Mouse (Mus musculus): Measurements from ENCODE around the gene Shisa8. TPM values are rescaled to one million over a fixed set of nuclear protein-coding genes. Genes with fewer than 3 reads are reported as not detected.

The Shisa8 gene
- polyA plus RNA-seq, 1 experiment from 2014 or later, result 0.55 TPM

DNA sequence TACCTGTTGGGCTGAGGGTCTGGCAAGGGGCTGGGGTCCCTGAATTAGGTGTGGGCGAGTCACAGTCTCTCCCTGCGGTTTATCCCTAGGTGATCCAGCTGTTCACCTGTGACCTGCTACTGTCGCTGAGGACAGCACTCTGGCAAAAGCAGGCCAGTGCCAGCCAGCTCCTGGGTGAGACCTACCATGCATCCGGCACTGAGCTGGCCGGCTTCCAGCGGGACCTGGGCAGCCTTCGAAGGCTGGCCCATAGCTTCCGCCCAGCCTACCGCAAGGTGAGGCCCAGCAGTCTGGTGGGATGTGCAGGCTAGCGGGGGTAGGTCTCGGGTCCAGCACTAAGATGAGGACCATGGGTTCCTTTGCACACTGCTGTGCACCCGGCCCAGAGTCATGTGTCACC is 13.1 kb downstream of the Shisa8 start:
- H3K9ac ChIP-seq (ENCODE audit: low read length), result no peak overlapping the region
- no peak overlapping the region for H3K4me2 ChIP-seq (ENCODE audit: low read depth, low read length)
- no peak overlapping the region for H3K27ac ChIP-seq (ENCODE audit: low read length)
- ATAC-seq (ENCODE audit: low read depth), result no peak
- H3K36me3 ChIP-seq (ENCODE audit: control insufficient read depth, insufficient read depth, low read length), result peaks cover 59% of the 10 kb centered on the region
- 88% methylated on average over 12 of the region's 12 CpGs for WGBS
- no peaks in the 10 kb centered on the region for H3K4me1 ChIP-seq (replicated peaks; ENCODE audit: control insufficient read depth, insufficient read depth, low read length)
- no peaks in the 10 kb centered on the region for H3K27me3 ChIP-seq (ENCODE audit: control insufficient read depth, insufficient read depth, low read depth, low read length)
- H3K9me3 ChIP-seq (ENCODE audit: control insufficient read depth, low read length), result no peaks in the 10 kb centered on the region
- no peak overlapping the region for H3K4me3 ChIP-seq (ENCODE audit: low read length)

DNA sequence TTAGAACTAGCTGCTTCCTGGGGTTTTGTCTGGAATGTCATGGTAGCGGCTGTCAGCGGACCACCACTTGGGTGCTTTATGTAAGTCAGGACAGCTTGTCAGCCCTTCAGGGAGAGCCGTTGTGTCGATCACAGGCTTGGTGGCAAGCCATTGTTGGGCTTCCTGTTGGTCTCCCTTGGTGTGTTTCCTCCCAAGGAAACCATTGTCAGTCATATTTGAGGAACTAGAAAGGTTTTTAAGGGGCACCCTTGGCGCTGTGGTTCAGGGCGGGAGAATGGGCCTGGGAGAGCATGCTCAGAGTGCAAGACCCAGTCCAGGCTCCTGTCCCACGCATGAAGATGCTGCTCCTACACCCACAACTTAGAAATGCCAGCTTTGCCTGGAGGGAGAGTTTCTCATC is 14.3 kb downstream of the Shisa8 start:
- ATAC-seq (ENCODE audit: low read depth), result no peak
- no peak overlapping the region for H3K27ac ChIP-seq (ENCODE audit: low read length)
- no peaks in the 10 kb centered on the region for H3K27me3 ChIP-seq (ENCODE audit: control insufficient read depth, insufficient read depth, low read depth, low read length)
- no peak overlapping the region for H3K4me3 ChIP-seq (ENCODE audit: low read length)
- no peak overlapping the region for H3K9ac ChIP-seq (ENCODE audit: low read length)
- H3K9me3 ChIP-seq (ENCODE audit: control insufficient read depth, low read length), result no peaks in the 10 kb centered on the region
- 84% methylated on average over 7 of the region's 7 CpGs for WGBS
- H3K4me2 ChIP-seq (ENCODE audit: low read depth, low read length), result no peak overlapping the region
- no peaks in the 10 kb centered on the region for H3K4me1 ChIP-seq (replicated peaks; ENCODE audit: control insufficient read depth, insufficient read depth, low read length)
- H3K36me3 ChIP-seq (ENCODE audit: control insufficient read depth, insufficient read depth, low read length), result peaks cover 58% of the 10 kb centered on the region

DNA sequence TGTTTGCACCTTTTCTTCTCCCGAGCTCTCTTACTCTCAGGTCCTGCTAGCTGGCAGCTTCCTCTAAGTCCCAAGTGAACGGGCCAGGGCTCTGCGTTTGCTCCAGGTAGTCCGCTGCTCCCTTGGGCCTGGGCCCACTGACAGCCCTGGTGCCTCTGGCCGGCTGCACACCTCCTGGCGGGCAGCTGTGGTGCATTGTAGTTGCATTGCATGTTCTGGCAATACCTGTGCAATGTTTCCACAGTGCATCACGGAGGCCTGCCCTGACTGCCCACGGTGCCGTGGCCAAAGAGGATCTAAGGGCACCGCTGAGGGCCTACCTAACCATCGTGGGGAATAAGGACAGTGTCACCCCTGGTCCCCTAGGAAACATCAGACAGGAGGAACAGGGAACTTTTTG is 14.7 kb downstream of the Shisa8 start:
- H3K4me2 ChIP-seq (ENCODE audit: low read depth, low read length), result no peak overlapping the region
- H3K36me3 ChIP-seq (ENCODE audit: control insufficient read depth, insufficient read depth, low read length), result peaks cover 58% of the 10 kb centered on the region
- no peak for ATAC-seq (ENCODE audit: low read depth)
- H3K9me3 ChIP-seq (ENCODE audit: control insufficient read depth, low read length), result no peaks in the 10 kb centered on the region
- H3K9ac ChIP-seq (ENCODE audit: low read length), result no peak overlapping the region
- H3K27ac ChIP-seq (ENCODE audit: low read length), result no peak overlapping the region
- WGBS, result 90% methylated on average over 11 of the region's 11 CpGs
- no peaks in the 10 kb centered on the region for H3K27me3 ChIP-seq (ENCODE audit: control insufficient read depth, insufficient read depth, low read depth, low read length)
- H3K4me1 ChIP-seq (replicated peaks; ENCODE audit: control insufficient read depth, insufficient read depth, low read length), result no peaks in the 10 kb centered on the region
- H3K4me3 ChIP-seq (ENCODE audit: low read length), result no peak overlapping the region

DNA sequence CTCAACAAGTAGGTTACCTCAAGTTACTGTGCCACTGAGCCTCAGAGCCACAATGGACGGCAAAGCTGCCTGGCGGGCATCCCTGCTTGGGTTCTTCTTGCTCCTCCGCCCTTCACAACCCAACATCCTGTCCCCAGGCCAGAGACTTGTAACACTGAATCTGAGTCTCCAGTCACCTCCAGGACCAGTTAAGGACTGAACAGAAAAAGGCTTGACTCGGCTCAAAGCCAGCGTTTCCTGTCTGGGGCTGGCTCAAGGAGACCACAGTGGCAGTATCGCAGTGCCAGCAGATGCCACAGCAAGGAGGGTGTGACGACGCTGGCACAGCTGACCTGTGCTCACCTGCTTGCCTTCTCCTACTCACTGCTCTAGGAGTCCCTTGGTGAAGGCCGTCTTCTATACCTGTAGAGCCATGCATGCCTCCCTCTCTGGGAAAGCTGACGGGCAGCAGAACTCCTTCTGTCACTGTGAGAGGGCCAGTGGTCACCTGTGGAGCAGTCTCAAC is 15.3 kb downstream of the Shisa8 start:
- ATAC-seq (ENCODE audit: low read depth), result no peak
- H3K27ac ChIP-seq (ENCODE audit: low read length), result no peak overlapping the region
- H3K9ac ChIP-seq (ENCODE audit: low read length), result no peak overlapping the region
- peaks cover 61% of the 10 kb centered on the region for H3K36me3 ChIP-seq (ENCODE audit: control insufficient read depth, insufficient read depth, low read length)
- no peaks in the 10 kb centered on the region for H3K9me3 ChIP-seq (ENCODE audit: control insufficient read depth, low read length)
- H3K4me3 ChIP-seq (ENCODE audit: low read length), result no peak overlapping the region
- 90% methylated on average over 10 of the region's 10 CpGs for WGBS
- no peaks in the 10 kb centered on the region for H3K4me1 ChIP-seq (replicated peaks; ENCODE audit: control insufficient read depth, insufficient read depth, low read length)
- H3K4me2 ChIP-seq (ENCODE audit: low read depth, low read length), result no peak overlapping the region
- H3K27me3 ChIP-seq (ENCODE audit: control insufficient read depth, insufficient read depth, low read depth, low read length), result no peaks in the 10 kb centered on the region

DNA sequence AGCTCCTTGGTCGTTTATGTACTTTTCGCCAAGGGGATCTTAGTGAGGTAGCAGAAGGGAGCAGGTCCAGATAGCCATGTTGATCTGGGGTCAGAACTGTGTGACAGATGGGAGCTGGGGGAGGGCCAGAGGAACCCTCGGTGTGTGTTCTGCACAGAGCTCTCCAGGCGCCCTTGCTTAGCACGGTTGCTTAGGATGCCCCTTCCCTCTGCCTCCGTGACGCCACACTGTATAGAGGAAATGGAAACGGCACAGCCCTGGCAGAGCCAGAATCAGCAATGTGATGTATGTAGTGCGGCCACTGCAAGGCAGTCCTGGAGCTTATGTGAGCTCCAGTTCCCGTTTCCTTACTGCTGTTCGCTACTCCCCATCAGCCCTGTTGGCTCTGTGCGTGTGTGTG is 16.3 kb downstream of the Shisa8 start:
- no peak overlapping the region for H3K9ac ChIP-seq (ENCODE audit: low read length)
- peaks cover 61% of the 10 kb centered on the region for H3K36me3 ChIP-seq (ENCODE audit: control insufficient read depth, insufficient read depth, low read length)
- no peak overlapping the region for H3K4me3 ChIP-seq (ENCODE audit: low read length)
- WGBS, result 82% methylated on average over 12 of the region's 12 CpGs
- H3K4me1 ChIP-seq (replicated peaks; ENCODE audit: control insufficient read depth, insufficient read depth, low read length), result no peaks in the 10 kb centered on the region
- no peaks in the 10 kb centered on the region for H3K27me3 ChIP-seq (ENCODE audit: control insufficient read depth, insufficient read depth, low read depth, low read length)
- ATAC-seq (ENCODE audit: low read depth), result no peak
- H3K27ac ChIP-seq (ENCODE audit: low read length), result no peak overlapping the region
- H3K9me3 ChIP-seq (ENCODE audit: control insufficient read depth, low read length), result no peaks in the 10 kb centered on the region
- H3K4me2 ChIP-seq (ENCODE audit: low read depth, low read length), result no peak overlapping the region

DNA sequence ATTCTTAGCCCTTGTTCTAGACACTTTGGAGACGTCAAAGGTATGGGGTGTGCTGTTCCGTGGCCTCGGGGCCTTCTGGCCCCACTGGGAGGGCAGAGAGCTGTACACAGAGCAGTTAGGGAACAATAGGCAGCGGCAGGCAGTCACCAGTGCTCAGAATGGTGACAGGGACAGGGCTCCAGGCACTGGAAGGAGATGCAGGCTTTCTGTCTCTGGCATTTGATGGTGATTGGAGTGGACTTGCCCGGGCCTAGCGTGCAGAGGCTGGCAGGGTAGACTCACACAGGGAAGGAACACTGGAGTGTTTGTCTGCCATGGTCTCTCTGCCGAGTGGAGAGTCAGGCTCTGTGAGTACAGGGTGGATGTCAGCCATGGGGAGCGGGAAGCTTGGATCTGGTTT is 20.0 kb downstream of the Shisa8 start:
- H3K9me3 ChIP-seq (ENCODE audit: control insufficient read depth, low read length), result no peaks in the 10 kb centered on the region
- WGBS, result 84% methylated on average over 8 of the region's 8 CpGs
- no peaks in the 10 kb centered on the region for H3K4me1 ChIP-seq (replicated peaks; ENCODE audit: control insufficient read depth, insufficient read depth, low read length)
- no peak overlapping the region for H3K9ac ChIP-seq (ENCODE audit: low read length)
- H3K4me3 ChIP-seq (ENCODE audit: low read length), result no peak overlapping the region
- no peak for ATAC-seq (ENCODE audit: low read depth)
- H3K36me3 ChIP-seq (ENCODE audit: control insufficient read depth, insufficient read depth, low read length), result peaks cover 53% of the 10 kb centered on the region
- H3K4me2 ChIP-seq (ENCODE audit: low read depth, low read length), result no peak overlapping the region
- H3K27ac ChIP-seq (ENCODE audit: low read length), result no peak overlapping the region
- H3K27me3 ChIP-seq (ENCODE audit: control insufficient read depth, insufficient read depth, low read depth, low read length), result no peaks in the 10 kb centered on the region

DNA sequence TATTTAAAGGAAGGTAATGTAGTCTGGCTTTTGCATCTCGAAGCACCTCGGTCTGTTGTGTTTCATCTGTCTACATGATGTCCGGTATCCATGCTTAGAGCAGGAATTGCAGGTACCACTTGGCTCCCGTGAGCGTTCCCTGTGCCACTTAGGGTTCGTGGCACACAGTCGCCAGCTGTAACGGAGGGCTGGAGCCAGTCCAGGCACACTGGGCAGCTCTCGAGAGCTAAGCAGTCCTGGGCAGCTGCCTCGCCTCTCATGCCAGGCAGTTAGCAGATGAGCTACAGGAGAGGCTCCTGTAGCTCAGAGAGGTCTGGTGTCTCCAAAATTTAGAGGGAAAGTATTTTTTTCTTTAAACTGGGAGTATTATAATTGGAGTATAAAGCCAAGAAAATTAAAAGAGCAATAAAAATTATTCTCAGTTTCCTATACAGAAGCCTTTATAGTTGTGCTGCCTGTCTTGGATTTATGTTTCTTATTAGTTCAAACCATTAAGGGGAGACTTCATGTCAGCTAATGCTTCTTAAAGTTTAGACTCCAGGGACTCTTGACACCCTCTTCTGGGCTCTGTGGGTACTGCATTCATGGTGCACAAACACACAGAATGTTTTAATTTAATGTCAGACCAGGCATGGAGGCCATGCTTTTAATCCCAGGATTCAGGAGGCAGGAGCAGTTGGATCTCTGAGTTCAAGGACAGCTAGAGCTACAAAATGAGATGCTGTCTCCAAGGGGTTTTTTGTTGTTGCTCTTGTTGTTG is 24.0 kb downstream of the Shisa8 start:
- Histone ChIP-seq H3K4me1 (replicated peaks; ENCODE audit: control insufficient read depth, insufficient read depth, low read length) (no peaks in the 10 kb centered on the region), H3K27me3 (ENCODE audit: control insufficient read depth, insufficient read depth, low read depth, low read length) (no peaks in the 10 kb centered on the region), H3K4me3 (ENCODE audit: low read length) (no peak overlapping the region), H3K36me3 (ENCODE audit: control insufficient read depth, insufficient read depth, low read length) (peaks cover 45% of the 10 kb centered on the region), H3K27ac (ENCODE audit: low read length) (no peak overlapping the region), H3K4me2 (ENCODE audit: low read depth, low read length) (no peak overlapping the region), H3K9ac (ENCODE audit: low read length) (no peak overlapping the region), H3K9me3 (ENCODE audit: control insufficient read depth, low read length) (peaks cover 4% of the 10 kb centered on the region)
- 96% methylated on average over 10 of the region's 10 CpGs for WGBS
- ATAC-seq (ENCODE audit: low read depth), result no peak

DNA sequence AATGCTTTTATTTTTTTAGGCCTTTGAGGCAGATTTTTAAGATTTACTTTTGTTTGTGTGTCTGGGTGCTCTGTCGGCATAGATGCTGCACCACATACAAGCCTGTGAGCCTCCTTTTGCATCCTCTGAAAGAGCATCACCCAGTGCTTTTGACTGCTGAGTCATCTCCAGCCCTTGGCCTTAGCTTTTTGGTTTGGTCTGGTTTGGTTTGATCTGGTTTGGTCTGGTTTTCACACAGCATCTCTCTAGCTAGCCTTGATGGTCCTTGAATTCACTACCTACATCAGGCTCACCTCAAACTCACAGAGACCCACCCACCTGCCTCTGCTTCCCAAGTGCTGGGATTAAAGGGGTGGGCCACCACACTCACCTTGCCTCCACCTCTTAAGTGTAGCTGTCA is 24.7 kb downstream of the Shisa8 start:
- WGBS, result 96% methylated on average over 1 of the region's 1 CpGs
- no peak overlapping the region for H3K27ac ChIP-seq (ENCODE audit: low read length)
- H3K4me3 ChIP-seq (ENCODE audit: low read length), result no peak overlapping the region
- H3K27me3 ChIP-seq (ENCODE audit: control insufficient read depth, insufficient read depth, low read depth, low read length), result no peaks in the 10 kb centered on the region
- no peak for ATAC-seq (ENCODE audit: low read depth)
- H3K36me3 ChIP-seq (ENCODE audit: control insufficient read depth, insufficient read depth, low read length), result peaks cover 48% of the 10 kb centered on the region
- no peak overlapping the region for H3K4me2 ChIP-seq (ENCODE audit: low read depth, low read length)
- no peaks in the 10 kb centered on the region for H3K4me1 ChIP-seq (replicated peaks; ENCODE audit: control insufficient read depth, insufficient read depth, low read length)
- H3K9me3 ChIP-seq (ENCODE audit: control insufficient read depth, low read length), result peaks cover 4% of the 10 kb centered on the region
- H3K9ac ChIP-seq (ENCODE audit: low read length), result no peak overlapping the region

DNA sequence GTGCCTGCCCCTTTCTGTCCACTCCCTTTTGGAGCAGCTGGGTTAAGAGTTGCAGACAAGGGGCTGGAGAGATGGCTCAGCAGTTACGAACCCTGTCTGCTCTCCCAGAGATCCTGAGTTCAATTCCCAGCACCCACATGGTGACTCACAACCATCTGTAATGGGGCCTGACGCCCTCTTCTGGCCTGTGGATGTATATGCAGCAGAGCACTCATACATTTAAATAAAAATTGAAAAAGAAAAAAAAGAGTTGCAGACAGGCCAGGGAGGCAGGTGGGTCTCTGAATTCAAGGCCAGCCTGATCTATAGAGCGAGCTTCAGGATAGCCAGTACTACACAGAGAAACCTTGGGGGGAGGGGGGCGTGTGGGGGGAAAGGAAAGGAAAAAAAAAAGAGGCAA is 25.2 kb downstream of the Shisa8 start:
- no peaks in the 10 kb centered on the region for H3K27me3 ChIP-seq (ENCODE audit: control insufficient read depth, insufficient read depth, low read depth, low read length)
- H3K4me1 ChIP-seq (replicated peaks; ENCODE audit: control insufficient read depth, insufficient read depth, low read length), result no peaks in the 10 kb centered on the region
- no peak overlapping the region for H3K4me3 ChIP-seq (ENCODE audit: low read length)
- H3K36me3 ChIP-seq (ENCODE audit: control insufficient read depth, insufficient read depth, low read length), result peaks cover 47% of the 10 kb centered on the region
- H3K9ac ChIP-seq (ENCODE audit: low read length), result no peak overlapping the region
- no peak overlapping the region for H3K4me2 ChIP-seq (ENCODE audit: low read depth, low read length)
- H3K9me3 ChIP-seq (ENCODE audit: control insufficient read depth, low read length), result peaks cover 5% of the 10 kb centered on the region
- 81% methylated on average over 4 of the region's 4 CpGs for WGBS
- no peak for ATAC-seq (ENCODE audit: low read depth)
- H3K27ac ChIP-seq (ENCODE audit: low read length), result no peak overlapping the region
